Mouse (Mus musculus): ENCODE measurements around the gene Prex1. TPM values are rescaled to one million over a fixed set of nuclear protein-coding genes. Genes with fewer than 3 reads are reported as not detected.
"Not testable (repeated sequence)": the region's sequence is repeated elsewhere in the genome, so short reads cannot be mapped to it uniquely, and the experiment has no call there.

Gene Prex1
- polyA plus RNA-seq (2016; fragmentation: Nextera tagmentation; extraction: Ambion mirVana), result 32.6 and 35.2 TPM in 2 replicates

- Histone ChIP-seq H3K27me3 (replicated peaks; ENCODE audit: low read depth, poor library complexity, severe bottlenecking) (0 out of 2 replicates have a peak, but pooled peaks cover 9% of the 10 kb centered on the region), H3K4me3 (peak within 1 kb of the TSS; percentile 74), H3K9me3 (no peaks in the 10 kb centered on the region), H3K4me1 (peaks cover 84% of the 10 kb centered on the region), H3K36me3 (replicated peaks) (peaks cover 7% of the 10 kb centered on the region; the same call in 1 of the 2 replicates), H3K27ac (replicated peaks) (peak within 1 kb of the TSS; percentile 91)
- WGBS, result under 1% methylated on average over 69 of the region's 69 CpGs
- DNase-seq (ENCODE audit: low spot score), result peak; percentile 100
Observed at GRCm38 (mm10) chr2:166713690-166714426, at the start of gene Prex1. TSS of gene Prex1 (minus strand) at chr2:166713832.

GRCm38 (mm10) chr2:166757969-166758368 is 44.3 kb upstream of the Prex1 start:
- no peak for DNase-seq (ENCODE audit: low spot score)
- WGBS, result 34% methylated on average over 3 of the region's 3 CpGs
- Histone ChIP-seq H3K36me3 (replicated peaks) (no peaks in the 10 kb centered on the region), H3K4me1 (peaks cover 27% of the 10 kb centered on the region), H3K27me3 (replicated peaks; ENCODE audit: low read depth, poor library complexity, severe bottlenecking) (no peaks in the 10 kb centered on the region; the same call in 1 of the 2 replicates), H3K4me3 (no peak overlapping the region), H3K9me3 (no peaks in the 10 kb centered on the region), H3K27ac (replicated peaks) (no peak overlapping the region; the same call in 1 of the 2 replicates)

- WGBS, result 88% methylated on average over 7 of the region's 7 CpGs
- H3K4me3 ChIP-seq, result no peak overlapping the region
- no peaks in the 10 kb centered on the region for H3K9me3 ChIP-seq
- H3K27ac ChIP-seq (replicated peaks), result no peak overlapping the region
- H3K4me1 ChIP-seq, result peaks cover 24% of the 10 kb centered on the region
- no peaks in the 10 kb centered on the region for H3K36me3 ChIP-seq (replicated peaks)
- H3K27me3 ChIP-seq (replicated peaks; ENCODE audit: low read depth, poor library complexity, severe bottlenecking), result no peaks in the 10 kb centered on the region; the same call in 1 of the 2 replicates
- DNase-seq (ENCODE audit: low spot score), result no peak
Observed at GRCm38 (mm10) chr2:166754760-166755159, 41.1 kb upstream of the Prex1 start.

- Histone ChIP-seq H3K4me1 (peaks cover 24% of the 10 kb centered on the region), H3K9me3 (no peaks in the 10 kb centered on the region), H3K4me3 (no peak overlapping the region), H3K36me3 (replicated peaks) (no peaks in the 10 kb centered on the region), H3K27ac (replicated peaks) (no peak overlapping the region), H3K27me3 (replicated peaks; ENCODE audit: low read depth, poor library complexity, severe bottlenecking) (no peaks in the 10 kb centered on the region; the same call in 1 of the 2 replicates)
- no peak for DNase-seq (ENCODE audit: low spot score)
- WGBS, result 81% methylated on average over 4 of the region's 4 CpGs
Observed at GRCm38 (mm10) chr2:166754194-166754593, 40.6 kb upstream of the Prex1 start.

- Histone ChIP-seq H3K4me1 (peaks cover 13% of the 10 kb centered on the region), H3K27ac (replicated peaks) (no peak overlapping the region), H3K36me3 (replicated peaks) (no peaks in the 10 kb centered on the region), H3K27me3 (replicated peaks; ENCODE audit: low read depth, poor library complexity, severe bottlenecking) (no peaks in the 10 kb centered on the region), H3K9me3 (no peaks in the 10 kb centered on the region), H3K4me3 (no peak overlapping the region)
- no peak for DNase-seq (ENCODE audit: low spot score)
- 87% methylated on average over 6 of the region's 6 CpGs for WGBS
Observed at GRCm38 (mm10) chr2:166750620-166751191, 37.1 kb upstream of the Prex1 start.

- not testable (repeated sequence) for H3K27me3 ChIP-seq (replicated peaks; ENCODE audit: low read depth, poor library complexity, severe bottlenecking); H3K4me3 ChIP-seq; H3K9me3 ChIP-seq; DNase-seq (ENCODE audit: low spot score); H3K36me3 ChIP-seq (replicated peaks); H3K27ac ChIP-seq (replicated peaks)
- peaks cover 19% of the 10 kb centered on the region for H3K4me1 ChIP-seq
- WGBS, result 59% methylated on average over 14 of the region's 14 CpGs
Observed at GRCm38 (mm10) chr2:166746261-166746913, 32.8 kb upstream of the Prex1 start.

GRCm38 (mm10) chr2:166745849-166746248 is 32.2 kb upstream of the Prex1 start:
- Histone ChIP-seq H3K9me3 (no peaks in the 10 kb centered on the region), H3K4me3 (no peak overlapping the region), H3K27me3 (replicated peaks; ENCODE audit: low read depth, poor library complexity, severe bottlenecking) (no peaks in the 10 kb centered on the region), H3K4me1 (peaks cover 22% of the 10 kb centered on the region), H3K36me3 (replicated peaks) (no peaks in the 10 kb centered on the region), H3K27ac (replicated peaks) (no peak overlapping the region)
- DNase-seq (ENCODE audit: low spot score), result no peak
- WGBS, result 89% methylated on average over 9 of the region's 9 CpGs

GRCm38 (mm10) chr2:166744433-166744832 is 30.8 kb upstream of the Prex1 start:
- Histone ChIP-seq H3K27me3 (replicated peaks; ENCODE audit: low read depth, poor library complexity, severe bottlenecking) (no peaks in the 10 kb centered on the region), H3K4me3 (no peak overlapping the region), H3K27ac (replicated peaks) (no peak overlapping the region), H3K4me1 (peaks cover 32% of the 10 kb centered on the region), H3K36me3 (replicated peaks) (no peaks in the 10 kb centered on the region), H3K9me3 (no peaks in the 10 kb centered on the region)
- 77% methylated on average over 7 of the region's 7 CpGs for WGBS
- DNase-seq (ENCODE audit: low spot score), result no peak

GRCm38 (mm10) chr2:166743504-166743903 is 29.9 kb upstream of the Prex1 start:
- Histone ChIP-seq H3K27me3 (replicated peaks; ENCODE audit: low read depth, poor library complexity, severe bottlenecking) (no peaks in the 10 kb centered on the region), H3K27ac (replicated peaks) (peak overlapping the region; percentile 31; the same call in 1 of the 2 replicates), H3K4me1 (peaks cover 32% of the 10 kb centered on the region), H3K9me3 (no peaks in the 10 kb centered on the region), H3K36me3 (replicated peaks) (no peaks in the 10 kb centered on the region), H3K4me3 (no peak overlapping the region)
- WGBS, result 55% methylated on average over 4 of the region's 4 CpGs
- no peak for DNase-seq (ENCODE audit: low spot score)

- WGBS, result 84% methylated on average over 6 of the region's 6 CpGs
- Histone ChIP-seq H3K4me1 (peaks cover 31% of the 10 kb centered on the region), H3K36me3 (replicated peaks) (no peaks in the 10 kb centered on the region), H3K9me3 (no peaks in the 10 kb centered on the region), H3K27ac (replicated peaks) (no peak overlapping the region), H3K4me3 (no peak overlapping the region), H3K27me3 (replicated peaks; ENCODE audit: low read depth, poor library complexity, severe bottlenecking) (no peaks in the 10 kb centered on the region)
- no peak for DNase-seq (ENCODE audit: low spot score)
Observed at GRCm38 (mm10) chr2:166741445-166741844, 27.8 kb upstream of the Prex1 start.

GRCm38 (mm10) chr2:166740396-166740795 is 26.8 kb upstream of the Prex1 start:
- no peaks in the 10 kb centered on the region for H3K36me3 ChIP-seq (replicated peaks)
- peak; percentile 24 for DNase-seq (ENCODE audit: low spot score)
- H3K4me1 ChIP-seq, result peaks cover 33% of the 10 kb centered on the region
- H3K4me3 ChIP-seq, result no peak overlapping the region
- 68% methylated on average over 6 of the region's 6 CpGs for WGBS
- H3K9me3 ChIP-seq, result no peaks in the 10 kb centered on the region
- H3K27ac ChIP-seq (replicated peaks), result peak overlapping the region; percentile 44
- H3K27me3 ChIP-seq (replicated peaks; ENCODE audit: low read depth, poor library complexity, severe bottlenecking), result no peaks in the 10 kb centered on the region

- WGBS, result 84% methylated on average over 7 of the region's 7 CpGs
- no peaks in the 10 kb centered on the region for H3K9me3 ChIP-seq
- H3K4me1 ChIP-seq, result peaks cover 37% of the 10 kb centered on the region
- DNase-seq (ENCODE audit: low spot score), result no peak
- H3K27me3 ChIP-seq (replicated peaks; ENCODE audit: low read depth, poor library complexity, severe bottlenecking), result no peaks in the 10 kb centered on the region
- H3K27ac ChIP-seq (replicated peaks), result no peak overlapping the region
- no peak overlapping the region for H3K4me3 ChIP-seq
- no peaks in the 10 kb centered on the region for H3K36me3 ChIP-seq (replicated peaks)
Observed at GRCm38 (mm10) chr2:166737307-166737706, 23.7 kb upstream of the Prex1 start.

Data from embryonic facial prominence, embryonic 10.5 days (tissue).